Mouse (Mus musculus) layer of hippocampus, postnatal 25 days (tissue): ENCODE results near the gene Unc13b. TPM values are rescaled to one million over a fixed set of nuclear protein-coding genes. Genes with fewer than 3 reads are reported as not detected.
"Not testable (repeated sequence)": the region's sequence is repeated elsewhere in the genome, so short reads cannot be mapped to it uniquely, and the experiment has no call there.

ENCODE experiments used
- DNase-seq, 2 experiments: peaks; one replicate each; pipeline ENCODE4 v3.0.0; 2022; ENCODE audit warnings: mixed read lengths in 2 of 2, low spot score in 1 of 2; ENCODE audit errors: extremely low spot score in 1 of 2
- total RNA-seq, 2 experiments: library from RNA; stranded (reverse); gene quantifications; 2 replicates each; pipeline ENCODE4 v1.2.3; 2021

The Unc13b gene
- total RNA-seq, 2 experiments from 2014 or later, result 32.7 to 49.6 TPM

- no peak for DNase-seq
These were observed 19.4 kb downstream of the Unc13b start for GRCm38 (mm10) chr4:43078071-43078718.

- DNase-seq, result no peak
These were observed 23.7 kb downstream of the Unc13b start for GRCm38 (mm10) chr4:43082458-43082857.

- DNase-seq, result no peak
These were observed 31.2 kb downstream of the Unc13b start for GRCm38 (mm10) chr4:43089950-43090349.

- DNase-seq, result no peak
These were observed 32.4 kb downstream of the Unc13b start for GRCm38 (mm10) chr4:43091183-43091582.

GRCm38 (mm10) chr4:43113491-43113890 lies 54.7 kb downstream of the Unc13b start:
- no peak for DNase-seq

- no peak for DNase-seq
These were observed 55.8 kb downstream of the Unc13b start for GRCm38 (mm10) chr4:43114512-43114911.

- DNase-seq, result peak; percentile 14 to 65
These were observed 56.2 kb downstream of the Unc13b start for GRCm38 (mm10) chr4:43114946-43115345.

- DNase-seq, result no peak
These were observed 57.5 kb downstream of the Unc13b start for GRCm38 (mm10) chr4:43116249-43116648.

GRCm38 (mm10) chr4:43129750-43130149 lies 71.0 kb downstream of the Unc13b start:
- DNase-seq, result no peak

GRCm38 (mm10) chr4:43142610-43143009 lies 83.9 kb downstream of the Unc13b start:
- DNase-seq, result no peak

GRCm38 (mm10) chr4:43152413-43152812 lies 93.7 kb downstream of the Unc13b start:
- not testable (repeated sequence) for DNase-seq

GRCm38 (mm10) chr4:43160045-43160444 lies 101.3 kb downstream of the Unc13b start:
- DNase-seq, result no peak

GRCm38 (mm10) chr4:43161124-43161657 lies 102.4 kb downstream of the Unc13b start:
- DNase-seq, result no peak

GRCm38 (mm10) chr4:43163205-43163604 lies 104.5 kb downstream of the Unc13b start:
- DNase-seq, result no peak

GRCm38 (mm10) chr4:43165403-43166005 lies 106.8 kb downstream of the Unc13b start:
- DNase-seq, result no peak

GRCm38 (mm10) chr4:43170028-43170427 lies 111.3 kb downstream of the Unc13b start:
- no peak for DNase-seq

GRCm38 (mm10) chr4:43177126-43177525 lies 118.4 kb downstream of the Unc13b start:
- DNase-seq, result peak in 1 of 2 experiments; percentile 37

- no peak for DNase-seq
These were observed 123.9 kb downstream of the Unc13b start for GRCm38 (mm10) chr4:43182474-43183168.

GRCm38 (mm10) chr4:43187439-43187838 lies 128.7 kb downstream of the Unc13b start:
- no peak for DNase-seq

GRCm38 (mm10) chr4:43189381-43189780 lies 130.6 kb downstream of the Unc13b start:
- no peak for DNase-seq

- DNase-seq, result no peak
These were observed 146.2 kb downstream of the Unc13b start for GRCm38 (mm10) chr4:43204946-43205345.
